Mouse (Mus musculus) adrenal gland, postnatal 25 days (tissue): ENCODE measurements around the gene Fat2. TPM values are rescaled to one million over a fixed set of nuclear protein-coding genes. Genes with fewer than 3 reads are reported as not detected.

ENCODE experiments used
- DNase-seq: peaks from one replicate; pipeline ENCODE4 v3.0.0; 2021; ENCODE audit warnings: mixed read lengths
- total RNA-seq: library from RNA; stranded (reverse); gene quantifications from 2 replicates; pipeline ENCODE4 v1.2.3, GENCODE M21; 2021

The Fat2 gene
- total RNA-seq, 1 experiment from 2014 or later: not detected

DNA sequence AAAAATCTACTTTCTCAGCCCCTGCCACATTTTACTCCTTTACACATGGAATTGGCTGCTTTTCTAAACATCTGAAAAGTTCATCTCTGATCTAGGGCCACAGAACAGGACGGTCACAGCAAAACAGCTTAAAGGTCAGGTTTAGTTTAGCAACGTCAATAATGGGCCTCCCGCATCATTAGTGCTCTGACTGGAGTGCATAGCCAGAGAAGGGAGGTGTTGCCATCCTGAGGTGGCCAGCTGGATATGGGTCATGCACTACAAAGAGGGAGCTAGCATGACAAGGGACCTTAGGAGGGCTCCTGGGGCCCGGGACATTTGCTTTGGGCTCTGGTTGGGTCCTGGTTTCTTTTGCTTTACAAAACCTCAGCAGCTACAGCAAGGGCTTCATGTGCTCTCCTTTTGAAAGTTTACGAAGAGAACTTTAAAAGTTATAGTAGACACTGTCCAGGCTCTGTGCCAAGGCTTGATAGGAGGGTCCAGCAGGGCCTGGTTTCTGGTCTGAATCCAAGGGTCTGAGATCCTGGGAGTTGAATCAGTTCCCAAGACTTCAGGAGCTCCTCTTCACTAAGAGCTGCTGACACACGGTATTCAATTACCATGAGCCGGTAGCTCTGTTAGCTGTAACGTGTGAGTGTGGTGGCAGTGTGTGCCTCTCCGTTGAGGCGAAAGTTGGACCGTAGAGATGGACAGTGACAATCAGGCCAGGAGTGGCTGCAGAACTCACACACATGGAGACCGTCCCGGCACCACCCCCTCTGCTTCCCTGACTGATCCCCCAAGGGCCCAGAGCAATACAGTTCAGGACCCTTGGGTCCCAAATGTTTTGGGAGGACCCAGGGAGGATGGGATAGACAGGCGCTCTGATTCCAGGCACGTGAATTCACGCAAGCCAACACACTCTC is 6.2 kb downstream of the Fat2 start:
- DNase-seq: no peak

DNA sequence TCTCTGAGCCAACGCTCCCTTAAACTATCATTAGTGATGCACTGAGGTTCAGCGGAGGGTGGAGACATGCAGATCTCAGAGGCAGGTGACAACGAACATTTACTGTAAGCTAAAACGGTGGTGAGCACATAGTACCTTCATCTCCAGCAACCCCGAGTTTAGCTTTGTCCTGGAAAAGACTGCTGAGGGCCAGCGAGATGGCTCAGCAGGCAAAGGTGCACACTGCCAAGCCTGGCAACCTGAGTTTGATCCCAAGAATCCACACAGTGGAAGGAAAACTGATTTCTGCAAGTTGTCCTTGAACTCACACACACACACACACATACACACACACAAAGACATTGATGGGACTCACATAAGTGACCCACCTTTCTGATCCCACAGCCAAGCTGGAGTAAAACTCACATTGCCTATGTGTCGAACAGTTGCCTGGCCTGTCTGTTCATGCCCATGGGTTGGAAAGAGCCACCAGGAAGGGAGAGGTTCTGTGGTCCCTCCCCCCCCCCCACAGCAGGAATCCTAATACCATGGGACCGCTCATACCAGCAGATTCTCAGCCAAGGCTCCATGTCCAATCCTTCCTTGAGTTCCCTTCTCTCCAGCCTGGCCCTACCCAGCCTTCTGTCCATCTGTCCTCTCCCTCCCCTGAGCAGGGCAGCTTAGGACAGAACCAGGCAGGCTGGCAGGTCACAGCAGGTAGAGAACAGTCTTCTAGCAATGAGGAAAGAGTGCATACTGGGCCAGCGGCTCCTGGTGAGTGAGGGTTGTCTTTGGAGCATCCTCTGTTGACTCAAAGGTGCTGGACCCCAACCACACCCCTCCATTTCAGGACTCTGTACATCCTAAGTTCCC is 8.6 kb downstream of the Fat2 start:
- DNase-seq: no peak

DNA sequence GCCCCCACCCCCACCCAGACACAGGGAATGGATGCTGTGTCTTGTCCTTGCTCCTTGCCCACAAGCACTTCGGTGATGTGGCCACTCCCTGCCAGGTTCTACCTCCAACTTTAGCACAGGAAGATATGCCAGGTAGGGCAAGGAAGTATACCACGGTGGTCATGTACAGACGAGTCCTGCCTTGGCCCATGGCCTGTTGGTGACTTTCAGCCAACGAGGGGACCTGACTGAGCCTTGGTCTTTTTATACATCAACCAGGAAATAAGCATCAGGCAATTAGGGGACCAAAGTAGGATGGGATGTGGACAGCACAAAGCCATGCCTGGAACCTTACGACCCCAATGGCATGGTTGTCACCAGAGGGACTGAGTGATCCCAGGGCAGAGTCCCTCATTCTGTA is 9.3 kb downstream of the Fat2 start:
- no peak for DNase-seq

DNA sequence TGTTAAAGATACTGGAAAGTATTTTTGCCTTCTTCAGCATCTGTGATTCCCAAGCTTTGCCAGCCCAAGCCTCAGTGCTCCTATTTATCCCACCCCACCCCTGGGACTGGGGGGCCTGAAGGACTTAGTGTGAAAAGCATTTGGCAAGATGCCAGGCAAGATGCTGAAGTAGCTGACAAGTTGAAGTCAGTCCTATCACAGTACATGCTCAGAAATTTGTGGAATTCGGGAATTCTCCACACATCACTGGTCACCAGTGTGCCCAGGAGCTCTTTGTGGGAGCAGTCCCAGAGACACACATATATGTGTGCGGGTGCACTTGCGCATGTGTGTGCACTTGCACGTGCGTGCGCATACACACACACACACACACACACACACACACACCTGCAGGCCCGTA is 10.2 kb downstream of the Fat2 start:
- no peak for DNase-seq

DNA sequence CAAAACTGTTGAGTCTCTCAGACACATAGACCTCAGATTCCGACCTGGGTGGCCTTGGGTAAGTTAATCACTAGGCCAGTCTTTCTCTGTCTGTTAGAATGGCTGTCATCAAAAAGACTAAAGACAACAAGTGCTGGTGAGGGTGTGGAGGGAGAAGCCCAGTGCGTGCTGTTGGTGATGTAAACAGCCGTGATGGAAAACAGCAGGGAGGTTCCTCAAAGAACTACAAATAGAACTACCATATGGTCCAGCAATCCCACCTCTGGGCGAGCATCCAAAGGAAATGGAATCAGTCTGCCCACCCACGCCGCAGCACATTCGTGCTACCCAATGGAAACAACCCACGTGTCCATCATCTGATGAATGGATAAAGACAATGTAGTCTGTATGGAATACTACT is 12.5 kb downstream of the Fat2 start:
- no peak for DNase-seq

DNA sequence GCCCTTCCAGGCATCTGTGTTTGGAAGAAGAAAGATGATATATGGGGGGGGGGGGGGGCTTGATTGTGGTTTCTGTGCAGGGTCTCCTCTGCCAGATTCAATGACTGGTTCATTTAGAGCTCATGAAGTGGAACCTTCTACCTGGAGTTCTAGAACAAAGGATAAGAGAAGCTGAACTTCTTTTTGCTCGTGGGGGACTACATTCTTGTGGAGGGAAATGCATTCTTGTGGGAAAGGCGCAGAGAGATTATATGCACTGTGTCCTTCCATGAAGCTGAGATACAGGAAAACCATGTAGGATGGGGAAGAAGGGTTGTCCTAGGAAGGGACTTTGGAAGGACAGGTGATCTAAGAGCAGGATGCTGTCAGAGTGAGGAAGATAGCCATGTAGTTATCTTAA is 15.4 kb downstream of the Fat2 start:
- DNase-seq: no peak

DNA sequence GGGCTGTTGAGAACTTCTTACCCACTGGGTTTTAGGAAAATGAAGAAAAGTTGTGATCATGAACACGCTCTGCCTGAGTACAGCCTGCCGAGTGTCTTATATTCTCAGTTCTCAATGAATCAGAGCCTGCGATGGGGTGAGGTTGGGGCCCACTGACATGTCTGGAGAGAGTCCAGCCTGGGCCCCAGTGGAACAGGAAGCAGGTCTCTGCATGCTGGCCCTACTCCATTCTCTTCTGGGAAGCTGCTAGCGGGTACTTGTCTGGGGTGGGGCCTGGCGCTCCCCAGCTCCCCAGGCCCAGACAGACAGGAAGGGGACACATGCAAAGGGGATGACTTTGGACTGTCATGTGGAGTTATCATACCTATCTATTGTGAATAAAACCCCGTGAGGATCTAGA is 20.4 kb downstream of the Fat2 start:
- DNase-seq: no peak

DNA sequence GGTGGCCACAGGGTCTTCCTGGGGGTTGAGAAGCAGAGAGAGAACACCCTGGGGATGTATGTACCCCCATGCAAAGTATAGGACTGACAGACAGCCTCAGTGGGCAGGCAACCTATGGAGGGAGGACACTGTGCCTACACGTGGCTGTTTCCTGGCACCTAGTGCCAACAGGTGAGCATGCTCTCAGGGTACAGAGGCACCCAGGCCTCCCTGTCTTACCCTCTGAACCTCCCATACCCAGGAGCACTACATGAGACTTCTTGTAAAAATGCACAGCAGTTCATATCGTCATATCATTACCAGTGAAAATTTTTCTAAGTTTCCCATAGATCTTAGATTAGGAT is 21.7 kb downstream of the Fat2 start:
- DNase-seq: no peak

DNA sequence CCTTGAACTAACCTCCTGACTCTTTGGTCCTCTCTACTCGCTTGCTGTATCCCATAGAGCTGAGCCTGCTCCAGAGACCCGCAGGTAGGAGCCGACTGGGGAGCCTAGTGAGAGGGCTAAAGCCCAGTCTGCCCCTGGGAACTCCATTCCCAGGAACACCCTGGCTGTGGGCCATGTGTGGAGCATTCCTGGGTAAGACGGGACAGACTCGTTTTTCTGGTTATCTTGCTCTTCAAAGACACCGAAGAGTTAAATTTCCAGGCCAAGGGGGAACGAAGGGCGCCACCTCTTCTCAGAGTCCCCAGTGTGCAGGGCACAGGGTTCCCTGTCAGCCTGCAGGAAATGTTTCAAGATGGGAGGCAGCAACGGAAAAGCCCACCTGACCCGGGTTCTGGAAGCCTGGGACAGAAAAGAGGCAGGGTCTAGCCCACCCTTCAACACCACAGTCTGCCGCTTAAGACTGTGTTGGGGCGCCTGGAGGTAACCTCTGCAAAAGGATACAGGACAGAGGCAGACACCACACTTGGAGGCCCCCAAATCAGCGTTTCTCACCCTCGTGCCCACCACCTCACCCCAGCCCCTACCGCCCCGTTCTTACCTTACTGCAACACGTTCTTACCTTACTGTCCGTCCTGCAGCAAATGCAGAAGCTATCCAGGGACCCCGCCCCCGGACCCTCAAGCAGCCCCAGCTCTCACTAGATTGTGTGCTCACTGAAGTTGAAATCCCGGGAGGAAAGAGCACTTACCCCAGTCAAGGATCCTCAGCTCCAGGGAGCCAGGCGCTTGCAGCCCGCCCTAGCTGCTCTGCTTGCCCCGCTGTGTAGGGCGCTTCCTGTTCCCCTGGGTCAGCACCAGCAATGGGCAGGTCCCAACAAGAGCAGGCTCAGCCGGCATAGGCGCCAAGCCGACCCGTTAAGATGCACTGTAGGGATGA is 22.3 kb downstream of the Fat2 start:
- no peak for DNase-seq

DNA sequence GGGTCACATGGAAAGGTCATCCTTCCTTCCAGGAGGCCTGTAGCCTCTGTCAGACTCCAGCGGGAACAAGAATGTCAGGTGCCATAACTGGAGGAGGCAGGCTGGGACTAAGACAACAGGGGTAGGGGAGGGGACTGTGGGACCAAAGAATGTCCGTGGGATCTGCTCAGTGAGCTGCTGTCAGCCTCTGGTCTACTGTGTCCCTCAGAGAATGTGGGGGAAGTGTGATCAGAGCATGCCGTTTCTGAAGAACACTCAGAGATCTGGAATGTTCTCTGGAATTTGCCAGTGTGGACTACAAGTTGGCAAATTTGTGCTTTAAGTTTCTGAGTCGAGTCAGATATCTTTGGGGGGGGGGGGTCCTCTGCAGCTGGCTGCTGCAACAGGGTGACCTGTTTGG is 34.0 kb downstream of the Fat2 start:
- DNase-seq: no peak

DNA sequence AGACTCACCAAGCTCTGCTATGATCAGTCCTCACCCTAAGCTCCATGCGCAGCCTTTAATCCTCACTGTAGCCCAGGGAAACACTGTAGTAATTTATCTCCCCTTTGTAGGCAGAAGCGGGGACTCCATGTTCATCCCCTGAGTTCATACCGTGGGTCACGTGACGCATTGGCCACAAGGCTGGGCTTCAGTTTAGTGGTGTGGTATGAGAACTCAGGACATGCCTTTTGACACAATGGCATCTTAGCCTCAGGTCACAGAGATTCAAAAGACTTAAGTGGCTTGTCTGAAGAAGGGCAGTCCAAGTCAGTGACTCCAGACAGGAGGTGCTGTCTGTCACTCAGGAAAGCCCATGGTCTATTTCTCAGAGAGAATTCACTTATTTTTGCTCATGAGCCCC is 43.2 kb downstream of the Fat2 start:
- no peak for DNase-seq

DNA sequence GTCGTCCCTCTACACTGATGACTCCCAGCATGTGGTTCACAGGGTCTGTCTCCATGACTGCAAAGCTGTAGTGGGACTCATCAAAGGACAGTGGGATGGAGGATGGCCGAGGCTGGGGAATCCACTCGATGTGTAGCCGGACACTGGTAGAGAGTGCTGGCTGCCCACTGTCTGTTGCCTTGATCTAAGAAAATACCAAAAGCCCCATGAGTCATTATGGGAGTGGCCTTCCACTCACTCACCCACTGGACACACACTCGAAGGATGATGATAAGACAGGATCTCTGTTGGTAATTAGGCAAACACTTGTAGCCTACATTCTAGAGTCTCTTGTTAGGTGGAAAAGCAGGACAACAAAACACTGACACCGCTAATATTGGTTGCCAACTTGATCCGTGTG is 44.5 kb downstream of the Fat2 start:
- no peak for DNase-seq

DNA sequence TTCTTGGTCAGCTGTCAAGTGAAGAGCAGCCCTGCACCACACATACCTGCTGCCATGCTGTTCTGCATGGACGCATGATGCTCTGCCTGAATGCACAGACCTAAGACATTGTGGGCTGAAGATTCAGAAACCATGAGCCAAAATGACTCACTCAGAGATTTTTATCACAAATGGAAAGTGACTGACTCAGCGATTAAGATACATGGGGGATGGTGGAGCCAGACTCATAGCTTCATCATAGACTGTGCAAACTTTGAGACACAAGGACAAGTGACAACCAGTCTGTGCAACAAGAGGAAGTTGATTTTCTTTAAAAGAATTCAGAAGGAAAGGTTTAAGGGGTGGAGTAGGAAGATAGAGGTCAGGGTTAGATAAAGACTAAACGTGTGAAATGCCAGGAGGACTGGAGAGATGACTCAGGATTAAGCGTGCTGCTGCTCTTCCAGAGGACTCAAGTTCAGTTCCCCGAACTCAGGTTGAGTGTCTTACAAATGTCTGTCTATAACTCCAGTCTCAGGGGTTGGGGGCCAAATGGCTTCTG is 46.4 kb downstream of the Fat2 start:
- no peak for DNase-seq

DNA sequence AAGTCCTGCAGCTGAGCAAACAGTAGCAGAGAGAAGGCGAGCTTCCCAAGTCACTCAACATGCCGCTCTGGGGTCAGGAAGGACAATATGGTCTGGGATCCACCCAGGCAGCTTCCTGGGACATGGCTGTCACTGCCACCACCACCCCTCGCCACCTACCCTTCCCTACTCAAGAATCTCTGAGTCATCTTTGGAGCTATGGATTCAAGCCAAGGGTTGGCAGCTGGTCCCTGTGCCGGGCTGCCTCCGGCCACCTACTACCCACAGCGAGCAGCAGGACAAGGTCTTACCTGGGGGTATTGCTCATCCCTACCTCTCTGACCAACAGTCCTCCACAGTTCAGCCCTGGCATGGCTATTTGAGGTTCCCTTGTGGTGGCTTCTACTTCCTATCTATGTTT is 61.6 kb downstream of the Fat2 start:
- DNase-seq: peak; percentile 55

DNA sequence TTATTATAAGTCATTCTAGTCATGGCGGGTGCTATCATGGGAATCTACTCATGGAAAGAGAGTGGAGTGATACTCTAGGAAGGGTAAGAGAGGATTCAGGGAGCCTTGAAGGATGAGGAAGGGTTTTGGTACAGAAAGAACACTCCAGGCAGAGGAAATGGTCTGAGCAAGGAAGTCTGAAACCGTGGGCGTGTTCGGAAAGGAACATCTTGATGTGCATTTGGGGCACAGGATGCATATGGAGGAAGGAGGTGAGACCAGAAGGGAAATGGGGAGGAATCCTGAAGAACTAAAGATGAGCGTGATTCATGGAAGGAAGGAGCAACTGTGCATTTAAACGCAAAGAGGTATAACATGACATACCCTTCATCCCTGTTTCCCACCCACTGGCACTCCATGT is 67.8 kb downstream of the Fat2 start:
- no peak for DNase-seq

DNA sequence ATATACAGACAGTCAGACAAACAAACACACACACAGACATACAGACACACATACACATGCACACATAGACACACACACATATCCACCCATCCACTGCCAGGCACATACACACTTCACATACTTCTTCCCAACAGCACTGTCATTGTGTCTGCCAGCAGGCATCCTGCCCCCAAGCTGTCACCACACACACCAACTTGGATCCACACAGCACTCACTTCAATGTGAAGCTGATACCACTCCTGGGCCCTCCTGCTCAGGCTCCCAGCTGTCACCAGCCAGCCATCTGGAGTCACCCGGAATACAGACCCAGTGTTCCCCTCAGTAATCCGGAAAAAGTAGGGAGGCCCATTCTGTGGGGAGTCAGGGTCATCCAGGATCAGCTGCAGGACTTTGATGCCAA is 70.7 kb downstream of the Fat2 start:
- DNase-seq: no peak

DNA sequence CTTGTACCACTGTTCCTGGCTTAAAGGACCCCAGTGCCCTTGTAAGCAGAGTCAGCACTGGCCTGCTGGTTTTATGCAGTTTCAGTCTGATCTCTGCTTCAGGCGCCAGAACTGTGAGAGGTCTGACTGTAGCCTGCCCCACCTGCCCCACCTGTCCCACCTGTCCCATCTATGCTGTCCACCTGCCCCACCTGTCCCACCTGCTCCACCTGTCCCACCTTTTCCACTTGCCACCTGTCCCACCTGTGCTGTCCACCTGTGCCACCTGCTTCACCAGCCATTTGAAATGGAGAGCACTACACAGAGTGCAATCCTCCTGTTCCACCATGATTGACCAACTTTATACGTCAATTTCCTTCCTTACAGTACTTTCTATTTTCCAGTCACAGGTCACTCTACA is 72.0 kb downstream of the Fat2 start:
- no peak for DNase-seq

DNA sequence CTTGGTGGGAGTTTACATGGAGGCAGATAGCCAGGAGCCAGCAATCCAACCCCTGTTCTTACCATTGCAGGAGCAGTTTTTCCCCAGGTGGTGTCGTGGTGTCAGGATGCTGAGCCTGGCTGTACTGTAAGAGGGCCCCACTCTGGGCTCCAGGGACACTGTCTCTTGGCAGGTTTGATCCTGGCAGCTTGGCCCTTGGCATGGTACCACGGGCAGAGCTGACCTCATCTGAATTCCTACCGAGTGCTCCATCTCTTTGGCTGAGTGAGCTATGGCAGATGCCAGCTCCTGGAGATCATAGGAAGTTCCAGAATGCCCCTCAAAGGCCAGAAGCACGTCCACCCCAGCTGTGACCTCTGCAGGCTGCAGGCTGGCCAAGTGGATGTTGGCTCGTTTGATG is 74.4 kb downstream of the Fat2 start:
- peak; percentile 53 for DNase-seq

DNA sequence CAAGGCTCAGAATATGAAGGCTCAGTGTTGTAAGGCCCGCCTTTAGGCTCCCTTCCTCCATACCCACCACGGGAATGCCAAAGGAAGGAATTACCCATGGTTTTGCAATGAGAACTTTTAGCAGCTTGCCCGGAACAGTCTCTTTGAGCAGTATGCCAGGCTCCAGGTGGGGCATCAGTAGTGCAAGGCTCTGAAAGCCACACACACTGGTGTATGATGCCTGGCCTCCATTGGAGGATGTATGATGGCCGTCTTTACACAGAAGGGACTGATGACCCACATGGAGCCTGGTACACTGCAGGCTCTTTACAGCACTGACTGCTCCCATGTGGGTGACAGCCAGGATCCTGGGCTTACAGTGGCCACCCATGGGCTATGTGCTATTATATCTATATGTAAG is 75.3 kb downstream of the Fat2 start:
- no peak for DNase-seq

DNA sequence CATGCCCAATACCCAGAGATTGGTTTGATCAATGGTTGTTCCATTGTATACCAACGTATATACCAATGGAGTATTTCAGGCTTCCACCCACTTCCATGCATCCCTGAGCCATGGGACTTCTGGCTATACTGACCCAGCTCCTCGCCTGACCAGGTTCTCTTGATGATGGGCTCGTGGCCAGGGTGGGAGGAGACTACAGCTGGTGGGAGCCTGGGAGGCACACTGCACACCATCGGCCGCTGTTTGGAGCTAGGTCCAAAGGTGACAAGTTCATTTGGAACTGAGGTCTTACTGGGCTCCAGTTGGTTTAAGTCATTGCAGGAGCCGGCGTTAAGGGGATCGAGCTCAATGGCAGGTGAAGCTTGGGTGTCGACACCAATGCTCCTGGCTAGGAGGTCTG is 83.0 kb downstream of the Fat2 start:
- no peak for DNase-seq

DNA sequence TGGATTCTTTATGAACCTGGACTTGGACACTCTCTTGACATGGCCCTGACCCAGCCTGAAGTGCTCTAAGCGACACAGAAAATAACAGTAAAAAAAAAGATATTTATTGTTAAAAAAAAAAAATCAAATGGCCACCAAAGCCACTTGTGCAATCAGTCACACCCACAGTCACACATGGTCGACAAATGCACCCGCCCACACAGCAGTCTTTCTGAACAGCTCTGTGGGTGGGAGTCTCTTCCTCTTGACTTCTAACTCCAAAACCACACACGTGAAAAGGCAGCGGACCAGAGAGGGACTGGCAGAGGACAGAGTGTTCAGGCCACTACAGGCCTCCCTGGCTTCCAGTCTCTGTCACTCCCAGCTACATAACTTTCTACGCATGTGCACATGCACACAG is 85.8 kb downstream of the Fat2 start:
- DNase-seq: no peak

DNA sequence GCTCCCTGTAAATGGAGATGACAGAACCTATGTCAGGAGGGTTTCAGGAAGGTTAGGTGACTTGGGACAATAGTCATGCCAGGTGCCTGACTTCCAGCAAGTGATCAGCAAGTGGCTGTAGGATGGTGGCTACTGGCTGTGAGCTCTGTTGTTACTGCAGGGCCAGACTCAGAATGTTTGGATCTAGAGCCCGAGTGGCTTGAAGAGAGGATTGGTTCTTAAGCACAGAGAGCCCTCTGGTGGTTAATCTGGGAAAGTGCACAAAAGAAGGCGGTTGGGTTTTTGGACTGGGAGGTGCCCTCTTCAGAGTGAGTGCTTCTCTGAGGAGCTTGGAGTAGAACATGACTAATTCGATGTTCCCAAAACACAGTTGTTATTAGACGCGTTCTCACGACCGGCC is 95.8 kb downstream of the Fat2 start:
- peak; percentile 51 for DNase-seq
